In the genomic region with DNA sequence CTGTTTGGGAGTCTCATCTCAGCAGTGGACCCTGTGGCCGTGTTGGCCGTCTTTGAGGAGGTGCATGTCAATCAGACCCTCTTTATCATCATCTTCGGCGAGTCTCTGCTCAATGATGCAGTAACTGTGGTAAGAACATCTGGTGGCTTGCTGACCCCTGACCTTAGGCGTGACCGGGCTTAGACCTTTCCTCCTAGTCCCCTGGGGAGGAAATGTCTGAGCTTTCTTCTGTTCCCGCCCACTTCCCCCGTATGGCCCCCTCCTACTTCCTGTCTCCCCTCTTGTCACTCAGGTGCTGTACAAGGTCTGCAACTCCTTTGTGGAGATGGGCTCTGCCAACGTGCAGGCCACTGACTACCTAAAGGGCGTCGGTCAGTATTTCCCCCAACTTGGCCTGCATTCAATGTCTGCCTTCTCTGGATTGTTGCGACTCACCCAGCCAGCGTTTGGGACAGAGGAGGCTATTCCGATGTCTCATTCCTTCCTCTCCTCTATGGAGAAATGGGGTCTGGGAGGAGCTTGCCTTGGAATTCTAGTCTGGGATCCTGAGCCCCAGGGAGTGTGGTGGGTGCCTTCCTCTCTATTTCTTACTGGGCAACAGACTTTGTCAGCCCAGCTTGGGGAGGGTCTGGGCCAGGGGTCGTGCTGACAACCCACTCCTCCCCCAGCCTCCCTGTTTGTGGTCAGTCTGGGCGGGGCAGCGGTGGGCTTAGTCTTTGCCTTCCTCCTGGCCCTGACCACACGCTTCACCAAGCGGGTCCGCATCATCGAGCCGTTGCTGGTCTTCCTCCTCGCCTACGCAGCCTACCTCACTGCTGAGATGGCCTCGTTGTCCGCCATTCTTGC, we compare ENCODE assay signal across 9 mouse cellular contexts. TPM values are rescaled to one million over a fixed set of nuclear protein-coding genes. Genes with fewer than 3 reads are reported as not detected.
DNase-seq lines count a peak whose midpoint lies in the region; ATAC-seq lines count a peak whose summit lies in the region.
"Had no signal": no experiment of that assay in that cellular context is flagged by ENCODE, and none has a peak within 500 bp of the region (broad histone marks: within the 10 kb centered on the region; RNA-seq: fewer than 3 reads in every experiment).

No protein-coding gene starts in this region.

- H3K27ac ChIP-seq in neural tube, embryonic 15.5 days (replicated peaks), result no peak overlapping the region

- no peaks in the 10 kb centered on the region for H3K27me3 ChIP-seq in neural tube, embryonic 15.5 days (replicated peaks)

- no peak overlapping the region for H3K9ac ChIP-seq in neural tube, embryonic 15.5 days (replicated peaks)
- H3K9ac ChIP-seq: lung, embryonic 14.5 days had no signal

- H3K4me2 ChIP-seq in neural tube, embryonic 15.5 days, result no peak overlapping the region
- H3K4me2 ChIP-seq: lung, embryonic 14.5 days had no signal

- no peak for ATAC-seq in neural tube, embryonic 15.5 days (ENCODE audit: low FRiP score)
- no peak for ATAC-seq in inflammation-experienced regulatory T-cells, adult 6 months

- no peaks in the 10 kb centered on the region for H3K9me3 ChIP-seq in neural tube, embryonic 15.5 days (replicated peaks)

- peaks cover 10% of the 10 kb centered on the region for H3K4me1 ChIP-seq in neural tube, embryonic 15.5 days

- peaks cover 23% of the 10 kb centered on the region for H3K36me3 ChIP-seq in neural tube, embryonic 15.5 days

- no peak overlapping the region for H3K4me3 ChIP-seq in neural tube, embryonic 15.5 days (replicated peaks)

- WGBS in neural tube, embryonic 15.5 days, result 71% methylated on average over 26 of the region's 26 CpGs

- DNase-seq in adrenal gland, adult 2 months, result peak; percentile 32
- no peak for DNase-seq in adrenal gland, adult 18-20 months (ENCODE audit: low spot score in 2 of 2)
- DNase-seq in neural tube, embryonic 10.5 days (ENCODE audit: extremely low spot score, low spot score), result peak; percentile 51
- peak; percentile 67 for DNase-seq in kidney, postnatal 10 days
- no peak for DNase-seq in cerebellum, adult 9-11 months
- no peak for DNase-seq in gastrocnemius, postnatal 25 days
- DNase-seq: lung, embryonic 14.5 days had no signal

RNA-seq across cellular contexts. Expression of a gene that starts 6.8 kb away (rescaled TPM):
- under 1 TPM; 0.55 to 0.86 TPM for total RNA-seq in adrenal gland, adult 2 months (2021)
- 3.3 and 4.1 TPM in 2 replicates for polyA plus RNA-seq in adrenal gland, adult 2 months (2012; rRNA removed)
- under 1 TPM; 0.58 to 0.93 TPM for total RNA-seq in adrenal gland, adult 18-20 months (2021)
- polyA plus RNA-seq in neural tube, embryonic 15.5 days (2015; fragmentation: Nextera tagmentation; extraction: Ambion mirVana), result 9.4 and 10.9 TPM in 2 replicates
- 1 to 10 TPM in 1 of 3 experiments, under 1 TPM in 2; 0.28 to 1.3 (median 0.42) TPM for polyA plus RNA-seq in inflammation-experienced regulatory T-cells, adult 6 months (2017; shearing (Covaris generic))
- total RNA-seq in gastrocnemius, postnatal 25 days (2021), result under 1 TPM; 0.56 to 0.72 TPM

RNA-seq across cellular contexts. Expression of a gene that starts 7.6 kb away (rescaled TPM):
- total RNA-seq in adrenal gland, adult 2 months (2021), result 10 to 100 TPM in 1 of 2 experiments, 1 to 10 TPM in 1; 7.6 to 16.5 TPM
- 16.3 and 21.1 TPM in 2 replicates for polyA plus RNA-seq in adrenal gland, adult 2 months (2012; rRNA removed)
- 1 to 10 TPM; 8.3 to 8.6 TPM for total RNA-seq in adrenal gland, adult 18-20 months (2021)
- 0.79 and 0.89 TPM in 2 replicates for polyA plus RNA-seq in neural tube, embryonic 15.5 days (2015; fragmentation: Nextera tagmentation; extraction: Ambion mirVana)
- polyA plus RNA-seq in inflammation-experienced regulatory T-cells, adult 6 months (2017; shearing (Covaris generic)), result 1 to 10 TPM; 3.1 to 3.5 (median 3.2) TPM
- 10 to 100 TPM; 17.4 to 24.6 TPM for total RNA-seq in gastrocnemius, postnatal 25 days (2021)

RNA-seq across cellular contexts. Expression of a gene that starts 17.7 kb away (rescaled TPM):
- total RNA-seq in adrenal gland, adult 2 months (2021), result under 1 TPM; 0.35 to 0.52 TPM
- polyA plus RNA-seq in adrenal gland, adult 2 months (2012; rRNA removed), result 0.20 and 0.58 TPM in 2 replicates
- total RNA-seq in adrenal gland, adult 18-20 months (2021), result under 1 TPM; 0.17 to 0.67 TPM
- polyA plus RNA-seq in neural tube, embryonic 15.5 days (2015; fragmentation: Nextera tagmentation; extraction: Ambion mirVana), result 1.7 and 2.4 TPM in 2 replicates
- under 1 TPM in 1 of 3 experiments, not detected in 2; 0.11 TPM for polyA plus RNA-seq in inflammation-experienced regulatory T-cells, adult 6 months (2017; shearing (Covaris generic))
- under 1 TPM in 1 of 2 experiments, not detected in 1; 0.11 TPM for total RNA-seq in gastrocnemius, postnatal 25 days (2021)

RNA-seq across cellular contexts. Expression of a gene that starts 29.2 kb away (rescaled TPM):
- total RNA-seq in adrenal gland, adult 2 months (2021), result 10 to 100 TPM; 53.7 to 71.4 TPM
- 82.8 and 84.1 TPM in 2 replicates for polyA plus RNA-seq in adrenal gland, adult 2 months (2012; rRNA removed)
- total RNA-seq in adrenal gland, adult 18-20 months (2021), result 10 to 100 TPM; 55.6 to 69.6 TPM
- 141 and 159 TPM in 2 replicates for polyA plus RNA-seq in neural tube, embryonic 15.5 days (2015; fragmentation: Nextera tagmentation; extraction: Ambion mirVana)
- polyA plus RNA-seq in inflammation-experienced regulatory T-cells, adult 6 months (2017; shearing (Covaris generic)), result 100 to 1,000 TPM; 136 to 151 (median 144) TPM
- 10 to 100 TPM; 20.5 to 23.1 TPM for total RNA-seq in gastrocnemius, postnatal 25 days (2021)

RNA-seq across cellular contexts. Expression of a gene that starts 29.3 kb away (rescaled TPM):
- 1 to 10 TPM; 4.3 to 4.4 TPM for total RNA-seq in adrenal gland, adult 2 months (2021)
- polyA plus RNA-seq in adrenal gland, adult 2 months (2012; rRNA removed), result 8.8 and 11.1 TPM in 2 replicates
- total RNA-seq in adrenal gland, adult 18-20 months (2021), result 1 to 10 TPM; 3.1 to 3.8 TPM
- 0.55 and 1.2 TPM in 2 replicates for polyA plus RNA-seq in neural tube, embryonic 15.5 days (2015; fragmentation: Nextera tagmentation; extraction: Ambion mirVana)
- 1 to 10 TPM; 1.8 to 4.2 (median 3.2) TPM for polyA plus RNA-seq in inflammation-experienced regulatory T-cells, adult 6 months (2017; shearing (Covaris generic))
- 1 to 10 TPM in 1 of 2 experiments, under 1 TPM in 1; 0.87 to 1.4 TPM for total RNA-seq in gastrocnemius, postnatal 25 days (2021)

Comparison
In these comparisons a context has a peak if more than half of its experiments do, and no peak if none do; other contexts are left out.
1. DNase-seq: peak in adrenal gland, adult 2 months (single experiment), neural tube, embryonic 10.5 days (single experiment) and kidney, postnatal 10 days (single experiment); none in adrenal gland, adult 18-20 months (0 of 2), cerebellum, adult 9-11 months (single experiment) and gastrocnemius, postnatal 25 days (single experiment).